Mouse (Mus musculus) limb, embryonic 11.5 days (tissue): ENCODE results near the gene Fbxw5. TPM values are rescaled to one million over a fixed set of nuclear protein-coding genes. Genes with fewer than 3 reads are reported as not detected.
"Not testable (repeated sequence)": the region's sequence is repeated elsewhere in the genome, so short reads cannot be mapped to it uniquely, and the experiment has no call there.

ENCODE experiments used
- ATAC-seq: fragments of 200-750 bp; cut with Nextera tagmentation; 2 replicates; pipeline ENCODE4 v1.8.0; 2017; ENCODE audit warnings: low read depth; ENCODE audit not compliant: insufficient number of reproducible peaks, low FRiP score, low TSS enrichment
- DNase-seq: peaks from one replicate; pipeline ENCODE4 v3.0.0-alpha.2; 2015; ENCODE audit warnings: low spot score
- H3K27ac ChIP-seq: fragments of 300-500 bp; sonication (generic); replicated peaks from 2 replicates; pipeline ENCODE4 v1.5.1; 2014; ENCODE audit warnings: low read depth, mild to moderate bottlenecking, low read length
- H3K27me3 ChIP-seq: fragments of 300-500 bp; sonication (generic); 2 replicates; pipeline ENCODE4 v1.6.1; 2014; ENCODE audit warnings: mild to moderate bottlenecking, low read length, mixed read lengths; ENCODE audit not compliant: control insufficient read depth, insufficient read depth
- H3K36me3 ChIP-seq: fragments of 300-500 bp; sonication (generic); 2 replicates; pipeline ENCODE4 v1.6.1; 2014; ENCODE audit warnings: mild to moderate bottlenecking, low read length, moderate library complexity, mixed read lengths; ENCODE audit not compliant: control insufficient read depth, insufficient read depth
- H3K4me1 ChIP-seq: fragments of 300-500 bp; sonication (generic); 2 replicates; pipeline ENCODE4 v1.6.1; 2014; ENCODE audit warnings: low read length, mixed read lengths; ENCODE audit not compliant: control insufficient read depth, insufficient read depth
- H3K4me2 ChIP-seq: fragments of 300-500 bp; sonication (generic); 2 replicates; pipeline ENCODE4 v1.6.1; 2014; ENCODE audit warnings: low read depth, mild to moderate bottlenecking, moderate library complexity; ENCODE audit not compliant: severe bottlenecking
- H3K4me3 ChIP-seq: fragments of 300-500 bp; sonication (generic); 2 replicates; pipeline ENCODE4 v1.5.1; 2014; ENCODE audit warnings: low read depth, low read length
- H3K9ac ChIP-seq: fragments of 300-500 bp; sonication (generic); 2 replicates; pipeline ENCODE4 v1.6.1; 2014; ENCODE audit warnings: mild to moderate bottlenecking, low read length
- H3K9me3 ChIP-seq: fragments of 300-500 bp; sonication (generic); 2 replicates; pipeline ENCODE4 v1.6.1; 2016; ENCODE audit warnings: low read length; ENCODE audit not compliant: control insufficient read depth
- WGBS: fragments of 180-500 bp; shearing (Covaris S2); extraction: QIAGEN DNeasy Blood & Tissue Kit; methylation state at CpG from one replicate; pipeline ENCODE4 v1.1.7; 2014; 5-methylcytosine and 5-hydroxymethylcytosine counted together
- polyA plus RNA-seq: library from polyadenylated mRNA; unstranded; fragments of >200 nt; fragmentation: Nextera tagmentation; extraction: Ambion mirVana; gene quantifications from 2 replicates; pipeline ENCODE4 v1.2.1, GENCODE M21; 2014

The Fbxw5 gene
- polyA plus RNA-seq, 1 experiment from 2014 or later = 68.0 TPM

GRCm38 (mm10) chr2:25549021-25549991 is 48.8 kb downstream of the Fbxw5 start:
- no peak overlapping the region for H3K4me3 ChIP-seq
- peaks cover 4% of the 10 kb centered on the region; the same call in 1 of the 2 replicates for H3K4me1 ChIP-seq
- no peak overlapping the region for H3K9ac ChIP-seq
- 70% methylated on average over 9 of the region's 9 CpGs for WGBS
- H3K36me3 ChIP-seq = peaks cover 2% of the 10 kb centered on the region; the same call in 1 of the 2 replicates
- H3K27me3 ChIP-seq = no peaks in the 10 kb centered on the region
- no peak for DNase-seq
- H3K4me2 ChIP-seq = no peak overlapping the region
- ATAC-seq = no peak
- H3K27ac ChIP-seq = no peak overlapping the region
- H3K9me3 ChIP-seq = no peaks in the 10 kb centered on the region

- no peaks in the 10 kb centered on the region for H3K36me3 ChIP-seq
- no peaks in the 10 kb centered on the region; the same call in 1 of the 2 replicates for H3K4me1 ChIP-seq
- H3K27ac ChIP-seq = no peak overlapping the region
- ATAC-seq (no peak), DNase-seq (no peak)
- no peak overlapping the region for H3K9ac ChIP-seq
- 35% methylated on average over 5 of the region's 5 CpGs for WGBS
- H3K9me3 ChIP-seq = no peaks in the 10 kb centered on the region
- no peak overlapping the region for H3K4me3 ChIP-seq
- H3K4me2 ChIP-seq = no peak overlapping the region
- H3K27me3 ChIP-seq = no peaks in the 10 kb centered on the region
These were observed 50.6 kb downstream of the Fbxw5 start for GRCm38 (mm10) chr2:25551186-25551585.

GRCm38 (mm10) chr2:25553171-25553786 is 52.7 kb downstream of the Fbxw5 start:
- H3K9me3 ChIP-seq, H3K36me3 ChIP-seq, DNase-seq, H3K4me1 ChIP-seq, H3K9ac ChIP-seq, H3K27me3 ChIP-seq, ATAC-seq, H3K27ac ChIP-seq, H3K4me3 ChIP-seq, H3K4me2 ChIP-seq: not testable (repeated sequence)
- WGBS = 88% methylated on average over 4 of the region's 4 CpGs

Other genes with a start within 250 kb of the Fbxw5 start
- gene Tmem203, start 245.3 kb upstream of the Fbxw5 start, polyA plus RNA-seq = 11.1 and 14.6 TPM in 2 replicates
- 5.6 and 5.7 TPM in 2 replicates for gene Tprn, start 238.1 kb upstream of the Fbxw5 start, polyA plus RNA-seq
- 237 and 242 TPM in 2 replicates for gene Ssna1, start 228.3 kb upstream of the Fbxw5 start, polyA plus RNA-seq
- 118 and 120 TPM in 2 replicates for gene Anapc2, start 228.3 kb upstream of the Fbxw5 start, polyA plus RNA-seq
- not detected in 2 replicates for gene Tmem210, start 212.6 kb upstream of the Fbxw5 start, polyA plus RNA-seq
- gene Lrrc26, start 210.8 kb upstream of the Fbxw5 start, polyA plus RNA-seq = not detected in 2 replicates
- gene Grin1, start 181.6 kb upstream of the Fbxw5 start, polyA plus RNA-seq = 0.60 and 1.4 TPM in 2 replicates
- 81.9 and 97.6 TPM in 2 replicates for gene Man1b1, start 168.4 kb upstream of the Fbxw5 start, polyA plus RNA-seq
- 16.6 and 18.8 TPM in 2 replicates for gene Dpp7, start 144.4 kb upstream of the Fbxw5 start, polyA plus RNA-seq
- gene Uap1l1, start 135.1 kb upstream of the Fbxw5 start, polyA plus RNA-seq = 8.9 and 9.1 TPM in 2 replicates
- gene Sapcd2, start 128.4 kb upstream of the Fbxw5 start, polyA plus RNA-seq = 63.0 and 69.4 TPM in 2 replicates
- gene Entpd2, start 104.9 kb upstream of the Fbxw5 start, polyA plus RNA-seq = not detected in 2 replicates
- 6.1 and 6.8 TPM in 2 replicates for gene Npdc1, start 101.4 kb upstream of the Fbxw5 start, polyA plus RNA-seq
- not detected in 2 replicates for gene Fut7, start 77.5 kb upstream of the Fbxw5 start, polyA plus RNA-seq
- 3.1 and 3.8 TPM in 2 replicates for gene Abca2, start 72.0 kb upstream of the Fbxw5 start, polyA plus RNA-seq
- gene Clic3, start 43.9 kb upstream of the Fbxw5 start, polyA plus RNA-seq = 0.81 TPM in 1 of 2 replicates, not detected in the other
- 15.0 and 18.1 TPM in 2 replicates for gene Paxx, start 39.7 kb upstream of the Fbxw5 start, polyA plus RNA-seq
- not detected in 2 replicates for gene Ptgds, start 30.7 kb upstream of the Fbxw5 start, polyA plus RNA-seq
- not detected in 2 replicates for gene Lcn12, start 6.8 kb upstream of the Fbxw5 start, polyA plus RNA-seq
- gene C8g, start 969 bp downstream of the Fbxw5 start, polyA plus RNA-seq = 5.6 and 5.8 TPM in 2 replicates
- 40.0 and 40.6 TPM in 2 replicates for gene Traf2, start 46.2 kb downstream of the Fbxw5 start, polyA plus RNA-seq
- gene Edf1, start 57.1 kb downstream of the Fbxw5 start, polyA plus RNA-seq = 324 and 330 TPM in 2 replicates
- gene Mamdc4, start 74.1 kb downstream of the Fbxw5 start, polyA plus RNA-seq = 3.1 and 7.0 TPM in 2 replicates
- 161 and 162 TPM in 2 replicates for gene Phpt1, start 74.5 kb downstream of the Fbxw5 start, polyA plus RNA-seq
- gene Ajm1, start 81.0 kb downstream of the Fbxw5 start, polyA plus RNA-seq = 0.04 TPM in 1 of 2 replicates, not detected in the other
- 59.3 and 65.6 TPM in 2 replicates for gene Rabl6, start 107.8 kb downstream of the Fbxw5 start, polyA plus RNA-seq
- gene Ccdc183, start 116.9 kb downstream of the Fbxw5 start, polyA plus RNA-seq = 0.15 and 0.16 TPM in 2 replicates
- 18.7 and 20.7 TPM in 2 replicates for gene Tmem141, start 121.3 kb downstream of the Fbxw5 start, polyA plus RNA-seq
- gene Fcna, start 127.3 kb downstream of the Fbxw5 start, polyA plus RNA-seq = 0.35 and 0.54 TPM in 2 replicates
- gene Lcn8, start 152.4 kb downstream of the Fbxw5 start, polyA plus RNA-seq = not detected in 2 replicates
- not detected in 2 replicates for gene Lcn5, start 157.2 kb downstream of the Fbxw5 start, polyA plus RNA-seq
- not detected in 2 replicates for gene Lcn6, start 176.0 kb downstream of the Fbxw5 start, polyA plus RNA-seq
- not detected in 2 replicates for gene Lcn10, start 182.0 kb downstream of the Fbxw5 start, polyA plus RNA-seq
- not detected in 2 replicates for gene Obp2a, start 199.3 kb downstream of the Fbxw5 start, polyA plus RNA-seq
- gene Bmyc, start 206.0 kb downstream of the Fbxw5 start, polyA plus RNA-seq = 73.9 and 79.2 TPM in 2 replicates
- not detected in 2 replicates for gene Obp2b, start 236.3 kb downstream of the Fbxw5 start, polyA plus RNA-seq